Mouse (Mus musculus) midbrain, postnatal 0 days (tissue): ENCODE measurements at regions not wholly inside any gene's neighbourhood (a gene's known extent, or its start where the extent isn't known, plus 50 kb on each side); places are given as distances from the start of the nearest gene placed in this dataset.

Experiments used
- ATAC-seq: fragments of 200-750 bp; cut with Nextera tagmentation; 2 replicates; pipeline ENCODE4 v1.8.0; 2017; ENCODE audit warnings: moderate number of reproducible peaks, mild to moderate bottlenecking, moderate TSS enrichment, moderate library complexity; ENCODE audit not compliant: low FRiP score
- DNase-seq: peaks from one replicate; pipeline ENCODE4 v3.0.0-alpha.2; 2015; ENCODE audit warnings: low spot score
- H3K27ac ChIP-seq: fragments of 300-500 bp; sonication (generic); 2 replicates; pipeline ENCODE4 v1.5.1; 2014; ENCODE audit warnings: low read depth, mild to moderate bottlenecking, low read length, mixed read lengths
- H3K27me3 ChIP-seq: fragments of 300-500 bp; sonication (generic); 2 replicates; pipeline ENCODE4 v1.6.1; 2014; ENCODE audit warnings: low read length, control low read depth, mixed read lengths; ENCODE audit not compliant: insufficient read depth
- H3K36me3 ChIP-seq: fragments of 300-500 bp; sonication (generic); 2 replicates; pipeline ENCODE4 v1.6.1; 2014; ENCODE audit warnings: low read length, control low read depth, mixed read lengths; ENCODE audit not compliant: insufficient read depth
- H3K4me1 ChIP-seq: fragments of 300-500 bp; sonication (generic); 2 replicates; pipeline ENCODE4 v1.6.1; 2014; ENCODE audit warnings: mild to moderate bottlenecking, control low read depth, antibody characterized with exemption, low read length, mixed read lengths; ENCODE audit not compliant: insufficient read depth
- H3K4me2 ChIP-seq: fragments of 300-500 bp; sonication (generic); 2 replicates; pipeline ENCODE4 v1.6.1; 2014; ENCODE audit warnings: low read depth, mild to moderate bottlenecking, low read length, mixed read lengths; ENCODE audit not compliant: poor library complexity, severe bottlenecking
- H3K4me3 ChIP-seq: fragments of 300-500 bp; sonication (generic); 2 replicates; pipeline ENCODE4 v1.5.1; 2014; ENCODE audit warnings: low read depth, mild to moderate bottlenecking, low read length, moderate library complexity
- H3K9ac ChIP-seq: fragments of 300-500 bp; sonication (generic); replicated peaks from 2 replicates; pipeline ENCODE4 v1.6.1; 2014; ENCODE audit warnings: mild to moderate bottlenecking, low read length, moderate library complexity, mixed read lengths; ENCODE audit not compliant: poor library complexity, severe bottlenecking
- H3K9me3 ChIP-seq: fragments of 300-500 bp; sonication (generic); 2 replicates; pipeline ENCODE4 v1.6.1; 2016; ENCODE audit warnings: low read length, control low read depth
- CTCF ChIP-seq: IDR thresholded peaks from 2 replicates; pipeline ENCODE4 v1.5.1; 2016; ENCODE audit warnings: antibody characterized with exemption, mild to moderate bottlenecking
- WGBS: fragments of 180-500 bp; shearing (Covaris S2); extraction: QIAGEN DNeasy Blood & Tissue Kit; methylation state at CpG from one replicate; pipeline ENCODE4 v1.1.7; 2014; 5-methylcytosine and 5-hydroxymethylcytosine counted together

GRCm38 (mm10) chr4:64259348-64260187 lies 212.8 kb upstream of the Tnc start:
- H3K9me3 ChIP-seq: no peaks in the 10 kb centered on the region
- no peaks in the 10 kb centered on the region for H3K27me3 ChIP-seq
- H3K4me2 ChIP-seq: no peak overlapping the region
- DNase-seq (no peak), ATAC-seq (no peak)
- H3K36me3 ChIP-seq: no peaks in the 10 kb centered on the region
- no peak overlapping the region for H3K27ac ChIP-seq
- no peak overlapping the region for H3K9ac ChIP-seq
- TF ChIP-seq CTCF: no peak
- WGBS: 69% methylated on average over 6 of the region's 6 CpGs
- H3K4me3 ChIP-seq: no peak overlapping the region
- H3K4me1 ChIP-seq: no peaks in the 10 kb centered on the region

DNA sequence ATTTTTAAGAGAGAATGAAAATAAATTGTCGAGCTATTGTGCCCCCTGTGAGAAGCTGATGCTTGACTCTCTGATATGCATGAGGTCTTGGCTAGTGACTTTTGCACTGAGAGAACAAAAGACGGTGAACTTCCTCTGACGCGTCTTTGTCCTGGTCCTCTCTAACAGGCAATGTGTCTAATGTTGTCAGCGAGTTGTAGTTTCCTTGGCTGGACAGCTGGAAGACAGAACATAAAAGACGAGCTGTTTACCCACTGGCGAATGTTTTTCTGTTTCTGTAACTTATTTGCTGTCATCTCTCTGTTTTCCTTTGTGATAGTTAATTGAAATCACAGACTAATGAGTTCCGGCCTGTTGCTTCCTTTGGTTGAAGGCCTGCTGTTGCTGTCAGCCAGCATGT lies 208.4 kb upstream of the Tnc start:
- WGBS: 61% methylated on average over 8 of the region's 8 CpGs
- TF ChIP-seq CTCF: no peak
- ATAC-seq: no peak

GRCm38 (mm10) chr4:64250691-64251090 lies 203.9 kb upstream of the Tnc start:
- H3K4me1 ChIP-seq: no peaks in the 10 kb centered on the region
- no peak overlapping the region for H3K27ac ChIP-seq
- no peak for TF ChIP-seq CTCF
- H3K9me3 ChIP-seq: no peaks in the 10 kb centered on the region
- no peak overlapping the region for H3K4me3 ChIP-seq
- DNase-seq: no peak
- no peak overlapping the region for H3K9ac ChIP-seq
- 82% methylated on average over 5 of the region's 5 CpGs for WGBS
- no peak overlapping the region for H3K4me2 ChIP-seq
- no peaks in the 10 kb centered on the region for H3K27me3 ChIP-seq
- ATAC-seq: no peak
- H3K36me3 ChIP-seq: no peaks in the 10 kb centered on the region

More for the DNA sequence above, 208.4 kb upstream of the Tnc start:
- Histone ChIP-seq H3K27me3 (no peaks in the 10 kb centered on the region), H3K36me3 (no peaks in the 10 kb centered on the region), H3K9ac (no peak overlapping the region), H3K27ac (no peak overlapping the region), H3K9me3 (no peaks in the 10 kb centered on the region), H3K4me3 (no peak overlapping the region), H3K4me1 (no peaks in the 10 kb centered on the region), H3K4me2 (no peak overlapping the region)
- DNase-seq: peak; percentile 19

DNA sequence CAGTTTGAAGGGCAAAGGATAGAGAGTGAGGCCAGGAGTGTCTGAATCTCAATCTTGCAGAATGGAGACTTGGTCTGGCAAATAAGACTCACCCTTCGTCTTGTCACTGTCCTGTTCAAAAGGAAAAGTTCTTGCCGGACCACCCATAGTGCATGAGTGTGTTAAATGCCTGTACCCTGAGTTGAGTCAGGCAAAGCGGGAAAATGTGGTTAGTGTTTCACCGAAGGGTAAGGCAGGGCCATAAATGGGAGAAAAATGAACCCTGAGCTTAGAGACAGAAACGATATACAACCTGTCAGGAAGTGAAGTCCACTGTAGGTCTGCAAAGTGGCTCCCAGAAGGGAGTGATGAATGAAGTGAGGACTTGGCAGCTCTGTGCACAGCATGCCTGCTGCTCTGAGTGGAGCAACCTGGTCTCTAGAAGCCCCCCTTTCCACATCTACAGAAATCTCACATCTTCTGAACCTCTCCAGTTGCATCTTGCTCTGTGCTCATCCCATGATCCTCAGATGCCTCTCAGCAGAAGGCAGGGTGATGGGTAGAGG lies 191.5 kb upstream of the Tnc start:
- ATAC-seq (no peak), DNase-seq (no peak)
- Histone ChIP-seq H3K9ac (no peak overlapping the region), H3K9me3 (no peaks in the 10 kb centered on the region), H3K4me1 (no peaks in the 10 kb centered on the region), H3K27me3 (no peaks in the 10 kb centered on the region), H3K36me3 (no peaks in the 10 kb centered on the region), H3K4me2 (no peak overlapping the region), H3K27ac (no peak overlapping the region), H3K4me3 (no peak overlapping the region)
- no peak for TF ChIP-seq CTCF
- WGBS: 86% methylated on average over 5 of the region's 5 CpGs

DNA sequence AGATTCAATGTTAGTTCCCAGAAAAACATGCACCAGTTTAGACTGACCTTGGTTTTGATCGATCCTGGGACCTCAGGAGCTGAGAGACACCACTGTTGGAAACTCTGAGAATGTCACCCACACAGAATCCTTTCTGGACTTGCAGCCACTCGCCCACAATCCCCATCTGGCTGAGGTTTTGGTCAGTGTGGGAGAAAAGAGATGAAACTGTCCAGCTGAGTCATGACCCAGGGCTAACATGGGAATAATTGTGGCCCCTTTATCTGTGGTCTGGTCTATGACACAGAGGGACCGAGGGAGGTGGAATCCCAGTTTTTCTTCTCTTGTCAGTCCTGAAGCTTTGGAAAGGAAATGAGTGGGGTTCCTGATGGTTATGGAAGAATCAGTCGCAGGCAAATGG lies 188.7 kb upstream of the Tnc start:
- H3K27me3 ChIP-seq: no peaks in the 10 kb centered on the region
- TF ChIP-seq CTCF: no peak
- DNase-seq: no peak
- H3K4me1 ChIP-seq: no peaks in the 10 kb centered on the region
- WGBS: 93% methylated on average over 4 of the region's 4 CpGs
- no peak for ATAC-seq
- no peak overlapping the region for H3K4me3 ChIP-seq
- no peak overlapping the region for H3K27ac ChIP-seq
- no peaks in the 10 kb centered on the region for H3K9me3 ChIP-seq
- H3K36me3 ChIP-seq: no peaks in the 10 kb centered on the region
- H3K9ac ChIP-seq: no peak overlapping the region
- no peak overlapping the region for H3K4me2 ChIP-seq

- 33% methylated on average over 4 of the region's 4 CpGs for WGBS
- TF ChIP-seq CTCF: no peak
- Histone ChIP-seq H3K27ac (no peak overlapping the region), H3K4me1 (no peaks in the 10 kb centered on the region), H3K36me3 (no peaks in the 10 kb centered on the region), H3K4me2 (no peak overlapping the region), H3K9me3 (no peaks in the 10 kb centered on the region), H3K9ac (no peak overlapping the region), H3K4me3 (no peak overlapping the region), H3K27me3 (no peaks in the 10 kb centered on the region)
- DNase-seq (peak; percentile 38), ATAC-seq (no peak)
Measured at GRCm38 (mm10) chr4:64232159-64232558, 185.3 kb upstream of the Tnc start.
